Mouse (Mus musculus): ENCODE results near the gene Gfra1. TPM values are rescaled to one million over a fixed set of nuclear protein-coding genes. Genes with fewer than 3 reads are reported as not detected.

Gene Gfra1
- polyA plus RNA-seq, 1 experiment = not detected

DNA sequence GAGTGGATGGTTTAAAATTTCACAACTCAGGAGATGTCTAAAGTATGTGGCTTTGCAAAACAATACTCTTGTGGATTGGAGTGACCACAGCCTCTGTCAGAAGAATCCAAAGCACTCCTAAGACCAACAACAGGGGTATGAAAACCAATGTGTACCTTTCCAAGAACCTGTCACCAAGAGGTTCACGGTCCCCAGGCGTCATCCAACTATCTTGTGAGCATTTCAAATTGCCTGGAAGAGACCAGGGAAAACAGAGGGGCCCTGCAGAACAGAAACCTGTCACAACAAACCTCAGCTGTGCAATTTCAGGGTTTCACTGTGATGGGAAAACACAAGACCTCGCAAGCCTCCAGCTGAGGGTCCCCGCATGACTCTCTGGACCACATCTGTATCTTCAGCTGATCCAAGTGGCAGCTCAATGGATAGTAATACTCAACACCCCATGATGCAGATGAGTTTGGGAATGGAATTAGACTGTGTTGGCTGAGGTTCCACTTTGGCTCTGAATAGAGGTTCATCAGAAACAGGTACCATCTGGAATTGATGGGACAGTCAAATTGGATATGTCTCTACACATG is 32.7 kb downstream of the Gfra1 start:
- no peak for TF ChIP-seq GATA1 (IDR thresholded peaks at IDR 0.05; ENCODE audit: low read length)

DNA sequence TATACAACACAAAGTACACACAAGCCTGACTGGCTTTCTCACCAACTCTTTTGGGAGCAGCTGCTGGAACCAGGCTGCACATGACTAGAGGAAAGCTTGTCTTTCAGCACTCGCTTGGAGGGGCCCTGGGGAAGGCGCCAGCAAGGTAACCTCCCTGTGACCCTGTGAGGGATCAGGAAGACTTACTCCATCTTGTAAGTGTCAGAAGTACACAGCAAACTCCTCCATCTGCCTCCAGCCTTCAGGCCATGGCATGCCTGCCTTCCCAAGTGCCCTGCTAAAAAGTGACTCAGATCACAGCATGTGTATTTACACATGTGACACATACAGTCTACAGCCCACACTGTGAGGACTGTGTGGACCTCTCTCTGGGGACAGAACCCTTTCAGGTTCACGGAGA is 36.0 kb downstream of the Gfra1 start:
- no peak for TF ChIP-seq GATA1 (IDR thresholded peaks at IDR 0.05; ENCODE audit: low read length)

DNA sequence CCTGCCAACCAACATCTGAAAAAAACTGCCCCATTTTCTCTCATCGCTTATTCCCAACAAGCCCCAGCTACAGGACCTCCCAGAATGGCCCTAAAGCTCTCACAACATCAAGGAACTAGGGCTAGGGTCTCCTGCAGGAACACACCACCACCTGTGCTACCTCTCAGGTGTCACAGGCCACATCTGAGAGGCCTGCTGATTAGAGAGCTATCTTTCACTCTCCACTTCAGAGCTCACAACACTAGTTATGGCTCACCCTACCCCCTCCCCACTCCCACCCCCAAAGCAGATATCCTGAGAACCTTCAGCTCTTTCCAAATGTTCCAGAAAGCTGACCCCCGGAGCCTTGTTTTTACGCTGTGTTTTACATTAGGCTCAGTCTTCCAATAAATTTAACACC is 36.4 kb downstream of the Gfra1 start:
- TF ChIP-seq GATA1 (IDR thresholded peaks at IDR 0.05; ENCODE audit: low read length) = no peak

DNA sequence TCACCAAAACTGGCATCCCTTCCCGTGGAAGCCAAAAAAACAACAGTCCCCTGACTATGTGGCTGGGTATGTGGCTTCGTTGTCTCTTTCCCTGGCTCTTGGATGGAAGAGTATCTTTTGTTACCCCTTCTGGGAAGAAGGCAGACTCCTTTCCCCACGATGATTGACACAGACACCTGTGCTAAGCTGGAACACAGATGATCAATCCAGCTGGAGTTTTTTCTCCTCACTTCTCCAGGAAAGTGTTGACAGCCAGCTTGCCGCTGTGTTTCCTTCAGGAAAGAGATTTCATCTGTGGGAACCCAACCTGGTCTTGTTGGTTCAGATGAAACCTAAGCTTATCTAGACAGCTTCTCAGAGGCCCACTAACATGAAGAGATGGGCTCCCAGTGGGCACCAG is 40.5 kb downstream of the Gfra1 start:
- TF ChIP-seq GATA1 (IDR thresholded peaks at IDR 0.05; ENCODE audit: low read length) = no peak

DNA sequence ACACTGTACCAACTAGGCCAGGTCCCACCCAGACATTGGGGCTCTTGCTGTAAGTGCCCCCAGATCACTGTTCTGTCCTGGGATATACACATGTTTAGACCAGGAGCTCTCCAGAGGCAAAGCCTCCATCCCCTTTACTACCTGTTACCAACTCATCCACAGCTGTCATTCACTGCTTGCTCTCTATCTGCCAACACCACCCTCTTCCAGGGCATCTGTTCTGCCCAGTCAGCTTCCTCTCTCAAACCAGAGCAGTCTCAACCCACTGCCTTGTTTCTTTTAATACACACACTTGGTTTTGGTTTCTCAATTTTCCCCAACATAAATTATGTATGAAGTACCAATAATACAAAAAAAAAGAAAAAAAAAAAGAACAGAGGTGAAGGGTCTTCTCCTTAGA is 41.0 kb downstream of the Gfra1 start:
- TF ChIP-seq GATA1 (IDR thresholded peaks at IDR 0.05; ENCODE audit: low read length) = no peak

DNA sequence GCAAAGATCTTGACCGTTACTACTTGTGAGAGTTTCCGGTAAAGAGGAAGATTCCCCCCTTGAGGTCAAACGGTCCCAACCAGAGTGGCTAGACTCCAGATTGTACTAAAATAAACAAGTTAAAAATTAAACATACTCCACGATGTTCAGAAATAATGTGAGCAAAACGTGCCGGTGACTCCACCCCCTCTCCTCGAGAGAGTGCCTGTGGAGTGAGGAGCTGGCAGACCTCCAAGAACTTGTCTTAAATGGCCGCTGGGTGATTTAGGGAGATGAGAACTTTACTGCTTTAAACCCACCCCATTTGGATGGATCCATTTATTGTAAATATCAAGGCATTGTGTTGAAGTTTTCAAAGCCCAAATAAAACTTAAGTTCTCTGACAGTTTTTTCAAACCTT is 42.4 kb downstream of the Gfra1 start:
- no peak for TF ChIP-seq GATA1 (IDR thresholded peaks at IDR 0.05; ENCODE audit: low read length)

DNA sequence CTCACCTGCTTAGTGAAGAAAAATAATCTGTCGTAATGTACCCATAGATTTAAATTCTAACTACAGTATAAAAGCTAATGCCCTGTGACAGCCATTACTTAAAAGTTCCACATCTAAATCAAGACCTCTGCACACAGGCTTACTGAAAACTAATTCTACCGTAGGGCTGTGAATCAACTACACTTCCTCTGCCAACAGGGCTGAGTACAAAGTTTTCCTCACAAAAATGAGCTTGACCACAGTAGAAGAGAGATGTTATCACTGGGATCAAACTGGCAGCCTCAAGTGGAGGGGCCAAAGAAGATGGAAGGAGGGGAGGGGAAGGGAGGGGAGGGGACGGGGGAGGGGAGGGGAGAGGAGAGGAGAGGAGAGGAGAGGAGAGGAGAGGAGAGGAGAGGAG is 42.9 kb downstream of the Gfra1 start:
- no peak for TF ChIP-seq GATA1 (IDR thresholded peaks at IDR 0.05; ENCODE audit: low read length)

DNA sequence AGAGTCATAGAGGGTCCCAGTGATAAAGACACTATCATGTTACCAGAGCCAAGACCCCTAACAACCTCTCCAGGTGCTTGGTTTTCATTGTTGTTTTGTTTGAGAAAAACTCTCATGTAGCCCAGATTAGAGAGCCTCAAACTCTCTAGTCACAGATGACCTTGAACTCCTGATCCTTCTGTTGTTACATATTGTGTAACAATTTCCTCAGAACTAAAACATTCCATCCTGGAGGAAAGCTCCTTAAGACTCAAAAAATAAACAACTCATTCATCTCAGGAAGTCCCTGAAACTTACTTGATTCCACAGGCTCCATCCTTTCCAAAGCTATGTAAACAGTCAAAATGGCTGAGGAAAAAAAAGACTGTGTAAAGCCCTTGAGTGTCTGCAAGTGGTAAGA is 49.0 kb downstream of the Gfra1 start:
- TF ChIP-seq GATA1 (IDR thresholded peaks at IDR 0.05; ENCODE audit: low read length) = no peak

DNA sequence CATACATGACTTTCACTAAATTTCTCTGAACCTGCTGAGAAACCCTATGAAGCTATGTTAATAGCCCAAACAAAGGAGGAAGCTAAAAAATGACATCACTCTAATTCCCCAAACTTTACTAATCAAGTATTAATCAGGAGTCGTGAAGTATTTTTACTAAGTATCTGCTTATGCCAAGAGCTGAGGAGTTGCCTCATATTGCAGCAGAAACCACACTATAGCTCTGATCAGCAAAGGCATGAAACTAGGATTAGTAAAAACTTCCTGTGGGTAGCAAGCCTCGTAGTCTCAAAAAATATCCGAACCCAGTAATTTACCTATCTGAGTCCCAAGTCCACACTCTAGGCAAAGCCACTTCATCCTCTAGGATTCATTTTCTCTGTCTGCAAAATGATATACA is 55.5 kb downstream of the Gfra1 start:
- no peak for TF ChIP-seq GATA1 (IDR thresholded peaks at IDR 0.05; ENCODE audit: low read length)

DNA sequence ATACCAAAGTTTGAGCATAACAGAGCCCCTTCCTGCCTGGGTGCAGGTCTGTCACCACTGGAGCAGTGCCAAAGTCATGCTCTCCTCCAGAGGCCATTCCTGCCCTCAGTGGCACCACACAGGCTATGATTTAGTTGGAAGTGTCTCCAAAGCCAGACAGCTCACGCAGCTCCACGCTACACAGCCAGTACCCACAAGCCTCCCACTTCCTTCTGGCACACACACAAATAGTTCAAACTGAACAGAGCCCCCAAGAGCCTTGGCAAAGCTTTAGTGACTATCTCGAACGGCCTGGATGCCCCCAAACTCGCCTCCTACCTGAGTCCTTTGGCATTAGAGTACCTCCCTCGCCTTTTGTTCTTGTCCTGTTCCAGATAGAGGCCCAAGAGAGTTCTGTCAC is 56.5 kb downstream of the Gfra1 start:
- TF ChIP-seq GATA1 (IDR thresholded peaks at IDR 0.05; ENCODE audit: low read length) = no peak

DNA sequence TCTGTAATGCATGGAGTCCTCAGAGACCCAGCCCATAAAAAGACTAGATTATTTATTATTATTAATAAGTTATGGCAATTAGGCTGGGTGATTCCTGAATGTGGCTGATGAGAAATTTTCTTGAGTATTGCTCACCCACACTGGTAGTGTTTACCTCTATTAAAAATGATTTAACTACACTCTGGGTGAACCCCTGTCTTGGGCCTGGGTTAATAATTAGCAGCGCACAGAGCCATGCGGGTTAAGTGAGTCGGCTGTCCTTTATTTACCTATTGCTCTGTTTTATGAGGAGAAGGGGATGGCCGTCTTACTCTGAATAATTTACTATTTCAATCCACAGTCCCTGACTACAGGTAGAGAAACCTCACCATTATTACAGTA is 59.1 kb downstream of the Gfra1 start:
- TF ChIP-seq GATA1 (IDR thresholded peaks at IDR 0.05; ENCODE audit: low read length) = no peak

DNA sequence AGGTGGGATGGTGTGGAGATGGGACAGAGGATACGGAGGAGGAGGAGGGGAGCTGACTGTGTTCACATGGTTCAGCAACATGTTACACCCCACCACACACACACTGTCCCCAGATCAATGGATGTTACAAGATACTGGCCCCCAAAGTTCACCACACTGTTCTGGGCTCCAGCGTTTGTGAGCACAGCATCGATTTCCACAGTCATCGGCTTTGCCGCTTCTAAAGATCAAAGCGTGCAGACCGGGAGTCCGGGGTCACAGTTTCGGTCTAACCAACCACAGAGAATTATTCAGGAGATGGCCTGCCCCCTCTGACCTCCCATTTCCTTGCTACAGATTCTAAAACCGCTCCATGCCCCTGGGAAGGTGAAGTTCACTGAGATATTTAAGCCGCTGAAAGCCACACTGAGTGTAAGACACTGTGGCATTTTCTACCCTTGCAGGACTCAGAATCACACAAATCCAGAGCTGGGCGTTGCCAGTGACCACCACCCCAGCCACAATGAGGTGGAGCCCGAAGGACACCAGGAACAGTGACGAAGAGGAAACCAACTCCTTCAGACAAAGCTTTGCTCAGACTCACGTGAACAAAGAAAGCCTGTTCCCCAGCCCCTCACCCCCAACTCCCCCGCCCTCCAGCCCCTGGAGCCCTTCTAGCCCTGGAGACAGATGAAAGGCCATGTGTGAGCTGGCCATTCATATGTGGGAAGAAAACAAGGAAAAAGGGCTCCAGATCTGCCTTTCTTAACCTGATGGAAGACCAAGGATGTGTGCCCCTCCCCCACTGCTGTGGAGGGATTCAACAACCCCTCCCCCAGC is 59.7 kb downstream of the Gfra1 start:
- TF ChIP-seq GATA1 (IDR thresholded peaks at IDR 0.05; ENCODE audit: low read length) = no peak

DNA sequence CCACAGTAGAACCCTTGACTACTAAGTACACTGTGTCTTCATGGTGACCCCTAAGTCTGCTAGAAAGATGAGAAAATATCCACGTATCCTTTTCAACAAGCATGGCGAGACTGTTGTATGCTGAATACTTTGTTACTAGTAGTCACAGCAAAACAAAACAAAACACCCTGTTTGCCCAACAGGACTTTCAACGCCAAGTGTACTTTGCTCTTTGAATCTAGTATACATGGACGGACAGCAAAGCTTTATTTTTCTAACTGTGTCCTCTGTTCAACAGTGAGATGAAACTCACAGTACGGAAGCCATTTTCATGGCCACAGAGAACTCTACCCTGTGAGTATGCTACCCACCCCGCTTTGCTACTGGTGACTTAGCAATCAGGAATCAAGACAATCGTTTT is 62.6 kb downstream of the Gfra1 start:
- no peak for TF ChIP-seq GATA1 (IDR thresholded peaks at IDR 0.05; ENCODE audit: low read length)

DNA sequence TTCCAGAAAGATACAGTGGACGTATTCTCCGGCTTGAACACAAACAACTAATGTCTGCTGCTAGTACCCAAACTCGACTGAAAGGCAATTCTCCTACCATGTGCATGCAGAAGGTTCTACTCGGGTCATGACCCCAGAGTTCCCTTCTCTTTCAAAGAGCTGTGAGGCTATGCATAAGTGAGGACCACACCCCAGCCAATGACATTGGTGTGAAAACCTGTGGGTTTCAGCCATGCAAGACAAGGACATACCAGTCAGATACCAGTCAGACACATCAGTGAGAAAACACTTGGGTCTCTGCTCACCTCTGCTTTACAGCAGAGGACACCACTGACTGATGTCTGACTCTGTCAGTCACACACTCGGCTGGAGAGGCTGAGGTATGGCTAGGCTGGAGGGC is 63.9 kb downstream of the Gfra1 start:
- no peak for TF ChIP-seq GATA1 (IDR thresholded peaks at IDR 0.05; ENCODE audit: low read length)

DNA sequence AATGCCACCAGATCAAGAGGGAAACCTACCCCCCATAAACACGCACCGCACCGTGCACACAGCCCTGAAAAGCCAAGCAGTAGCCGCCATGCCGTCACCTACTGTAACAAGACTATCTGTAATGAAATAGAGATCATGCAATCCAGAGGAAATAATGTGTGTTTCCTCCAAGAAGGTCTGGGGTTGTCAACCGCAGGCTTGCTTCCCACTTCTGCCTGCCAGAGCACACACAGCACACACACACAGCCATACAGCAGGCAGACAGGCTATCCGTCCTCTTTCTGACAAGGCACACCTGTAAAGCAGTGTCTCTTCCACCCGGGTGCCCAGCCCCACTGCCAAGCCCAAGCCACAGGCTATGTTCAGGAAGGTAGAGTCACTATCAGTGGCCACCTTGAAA is 66.2 kb downstream of the Gfra1 start:
- no peak for TF ChIP-seq GATA1 (IDR thresholded peaks at IDR 0.05; ENCODE audit: low read length)

DNA sequence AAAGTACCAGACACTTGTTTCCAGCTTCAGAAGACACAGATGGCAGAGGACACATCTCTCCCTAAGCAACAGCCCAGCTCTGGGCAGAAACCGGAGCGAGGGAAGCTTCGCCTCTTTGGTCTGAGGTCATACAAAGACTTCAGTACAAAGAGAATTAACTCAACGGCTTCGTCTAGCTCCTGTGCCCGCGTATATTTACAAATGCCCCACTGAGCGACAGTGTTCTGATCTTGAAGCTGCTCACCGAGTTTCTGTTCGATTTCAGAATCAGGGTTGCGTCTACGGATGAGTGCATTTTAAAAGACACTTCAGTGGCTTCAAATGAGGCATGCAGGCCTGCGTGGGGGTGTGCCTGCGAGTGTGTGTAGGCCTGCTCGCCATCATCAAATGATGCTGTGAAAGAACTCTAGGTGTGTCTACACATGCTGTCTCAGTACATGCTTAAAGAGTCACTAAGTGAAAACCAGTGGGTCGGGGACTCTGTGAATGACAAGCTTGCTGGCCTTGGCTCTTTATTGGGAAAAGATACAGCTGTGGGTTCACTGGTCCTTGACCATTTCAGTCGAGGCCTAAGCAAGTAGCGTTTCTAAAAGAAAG is 66.8 kb downstream of the Gfra1 start:
- no peak for TF ChIP-seq GATA1 (IDR thresholded peaks at IDR 0.05; ENCODE audit: low read length)

DNA sequence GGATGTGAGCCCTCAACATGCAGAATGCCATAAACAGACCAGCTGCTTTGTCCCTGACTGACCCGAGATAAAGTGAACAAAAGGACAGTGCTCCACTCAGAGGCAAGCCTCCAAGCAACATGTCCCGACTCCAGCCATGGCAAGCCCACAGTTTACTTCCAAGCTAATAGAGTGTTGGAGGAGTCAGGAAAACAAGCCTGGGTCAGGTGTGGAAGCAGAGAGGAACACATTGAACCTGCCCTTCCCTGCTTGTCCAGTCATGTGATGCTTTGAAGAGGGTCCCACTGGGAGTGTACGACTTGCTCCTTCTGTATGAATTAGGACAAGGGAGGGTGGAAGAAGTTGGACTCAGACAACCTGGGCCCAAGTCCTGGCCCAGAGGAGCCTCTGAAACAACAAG is 72.4 kb downstream of the Gfra1 start:
- no peak for TF ChIP-seq GATA1 (IDR thresholded peaks at IDR 0.05; ENCODE audit: low read length)
